In genomic region chr2:167071266-167071640, GRCm38 (mm10) we compare ENCODE assay signal across 8 mouse cellular contexts. TPM values are rescaled to one million over a fixed set of nuclear protein-coding genes. Genes with fewer than 3 reads are reported as not detected.
DNase-seq lines count a peak whose midpoint lies in the region; ATAC-seq and TF ChIP-seq lines count a peak whose summit lies in the region.

No protein-coding gene starts in this region.

- WGBS in embryonic facial prominence, embryonic 12.5 days, result 21% methylated on average over 12 of the region's 12 CpGs
- 21% methylated on average over 12 of the region's 12 CpGs for WGBS in hindbrain, postnatal 0 days

- intact Hi-C loops in left cerebral cortex, adult 2 months (cut with DNase I), result loop anchor here (5.0 kb wide), 2 partner anchors 36 to 351 kb away; partner anchors contain the start of gene Slc9a8
- intact Hi-C loops in left cerebral cortex, postnatal 25 days (cut with DNase I), result loop anchor here (5.0 kb wide), 3 partner anchors 131 to 346 kb away; no protein-coding TSS in a partner anchor

- no peaks in the 10 kb centered on the region for H3K79me2 ChIP-seq in myocyte (ENCODE audit: control insufficient read depth, insufficient read depth)

- no peak for DNase-seq in left cerebral cortex, adult 2 months (ENCODE audit: extremely low spot score in 1 of 2, low spot score in 2 of 2)
- no peak for DNase-seq in left cerebral cortex, adult 9 months (ENCODE audit: low spot score in 2 of 2)
- no peak for DNase-seq in hindbrain, postnatal 0 days (ENCODE audit: low spot score)
- no peak for DNase-seq in left cerebral cortex, postnatal 25 days (ENCODE audit: low spot score in 2 of 2)
- DNase-seq in cerebellum, postnatal 25 days, result no peak
- no peak for DNase-seq in kidney, adult 9 months

- peaks cover 3% of the 10 kb centered on the region; the same call in 1 of the 2 replicates for H3K36me3 ChIP-seq in embryonic facial prominence, embryonic 12.5 days
- no peaks in the 10 kb centered on the region for H3K36me3 ChIP-seq in hindbrain, postnatal 0 days (ENCODE audit: insufficient read depth, low read length)
- peaks cover 10% of the 10 kb centered on the region for H3K36me3 ChIP-seq in myocyte (ENCODE audit: control insufficient read depth, insufficient read depth)

- no peak for TF ChIP-seq CTCF in left cerebral cortex, adult 2 months (IDR thresholded peaks at IDR 0.05)
- no peak for TF ChIP-seq CTCF in hindbrain, postnatal 0 days (IDR thresholded peaks at IDR 0.05; ENCODE audit: low read depth)

- H3ac ChIP-seq in myocyte (ENCODE audit: control insufficient read depth, insufficient read length), result no peak overlapping the region

- peak overlapping the region; percentile 91 for H3K27ac ChIP-seq in left cerebral cortex, adult 2 months
- H3K27ac ChIP-seq in embryonic facial prominence, embryonic 12.5 days, result peak overlapping the region; percentile 42; the same call in 1 of the 2 replicates
- H3K27ac ChIP-seq in hindbrain, postnatal 0 days, result peak overlapping the region; percentile 78

- no peak for TF ChIP-seq POLR2A in myocyte (IDR thresholded peaks at IDR 0.05; ENCODE audit: insufficient read length, low read depth)

- no peaks in the 10 kb centered on the region for H3K27me3 ChIP-seq in embryonic facial prominence, embryonic 12.5 days
- H3K27me3 ChIP-seq in hindbrain, postnatal 0 days (ENCODE audit: insufficient read depth, low read length), result no peaks in the 10 kb centered on the region
- H3K27me3 ChIP-seq in myocyte (ENCODE audit: control insufficient read depth, insufficient read depth, insufficient read length), result no peaks in the 10 kb centered on the region

- no peak for ATAC-seq in embryonic facial prominence, embryonic 12.5 days (ENCODE audit: insufficient number of reproducible peaks, insufficient read depth, low FRiP score, low TSS enrichment)
- peak; percentile 9 for ATAC-seq in hindbrain, postnatal 0 days

- peak overlapping the region; percentile 55 for H3K4me2 ChIP-seq in embryonic facial prominence, embryonic 12.5 days (replicated peaks)
- H3K4me2 ChIP-seq in hindbrain, postnatal 0 days (ENCODE audit: low read depth, low read length), result peak overlapping the region; percentile 71
- H3K4me2 ChIP-seq in myocyte (ENCODE audit: low read depth), result peak overlapping the region; percentile 78

- peak overlapping the region; percentile 40 for H3K9ac ChIP-seq in embryonic facial prominence, embryonic 12.5 days
- peak overlapping the region; percentile 54 for H3K9ac ChIP-seq in hindbrain, postnatal 0 days (replicated peaks; ENCODE audit: low read length)

- H3K9me3 ChIP-seq in embryonic facial prominence, embryonic 12.5 days, result no peaks in the 10 kb centered on the region
- no peaks in the 10 kb centered on the region for H3K9me3 ChIP-seq in hindbrain, postnatal 0 days (ENCODE audit: low read length)

- no peaks in the 10 kb centered on the region for H3K4me1 ChIP-seq in embryonic facial prominence, embryonic 12.5 days
- H3K4me1 ChIP-seq in hindbrain, postnatal 0 days (ENCODE audit: insufficient read depth, low read length), result 0 out of 2 replicates have a peak, but pooled peaks cover 6% of the 10 kb centered on the region

- H3K4me3 ChIP-seq in left cerebral cortex, adult 2 months, result peak overlapping the region; percentile 53
- peak overlapping the region; percentile 43 for H3K4me3 ChIP-seq in embryonic facial prominence, embryonic 12.5 days
- peak overlapping the region; percentile 45 for H3K4me3 ChIP-seq in hindbrain, postnatal 0 days (ENCODE audit: low read length)
- peak overlapping the region; percentile 14 for H3K4me3 ChIP-seq in myocyte

TF ChIP-seq in myocyte, 11 proteins besides CTCF, POLR2A, EP300 and RAD21:
- TF ChIP-seq TCF3 (IDR thresholded peaks at IDR 0.05; ENCODE audit: insufficient read length, low read depth) (no peak), MYOD1 (IDR thresholded peaks at IDR 0.05; ENCODE audit: control insufficient read depth in 1 of 3, insufficient read length in 2 of 3, low read depth in 2 of 3) (no peak), CEBPB (IDR thresholded peaks at IDR 0.05; ENCODE audit: insufficient read depth, poor library complexity, severe bottlenecking) (no peak), USF1 (IDR thresholded peaks at IDR 0.05; ENCODE audit: low read depth) (no peak), REST (IDR thresholded peaks at IDR 0.05; ENCODE audit: insufficient read depth, insufficient read length) (no peak), E2F4 (IDR thresholded peaks at IDR 0.05; ENCODE audit: insufficient read depth) (no peak), MYOG (IDR thresholded peaks at IDR 0.05; ENCODE audit: control insufficient read depth in 1 of 3, insufficient read depth in 1 of 3, insufficient read length in 2 of 3, low read depth in 2 of 3) (no peak), TCF12 (IDR thresholded peaks at IDR 0.05; ENCODE audit: insufficient read depth, poor library complexity, severe bottlenecking) (no peak), MAX (IDR thresholded peaks at IDR 0.05; ENCODE audit: low read depth) (no peak), POLR2AphosphoS2 (IDR thresholded peaks at IDR 0.05; ENCODE audit: insufficient read length, low read depth) (no peak), SRF (IDR thresholded peaks at IDR 0.05; ENCODE audit: control insufficient read depth, insufficient read length, low read depth) (no peak)

RNA-seq across cellular contexts. Expression of gene Znfx1, which starts 8.4 kb away (rescaled TPM):
- 10 to 100 TPM; 76.7 to 80.7 TPM for total RNA-seq in left cerebral cortex, adult 2 months (2021)
- 7.2 and 7.6 TPM in 2 replicates for polyA plus RNA-seq in embryonic facial prominence, embryonic 12.5 days (2016; fragmentation: Nextera tagmentation; extraction: Ambion mirVana)
- 31.6 and 34.9 TPM in 2 replicates for total RNA-seq in hindbrain, postnatal 0 days (2014; rRNA removed)
- polyA plus RNA-seq in hindbrain, postnatal 0 days (2015; fragmentation: Nextera tagmentation; extraction: Ambion mirVana), result 4.9 and 5.8 TPM in 2 replicates
- polyA plus RNA-seq in myocyte (2012; fragmentation: generic; extraction: Trizol), result 23.3 TPM
- 10 to 100 TPM; 63.5 to 70.3 TPM for total RNA-seq in left cerebral cortex, postnatal 25 days (2021)

RNA-seq across cellular contexts. Expression of gene Ddx27, which starts 56.3 kb away (rescaled TPM):
- 10 to 100 TPM; 34.6 to 35.5 TPM for total RNA-seq in left cerebral cortex, adult 2 months (2021)
- 57.4 and 60.2 TPM in 2 replicates for polyA plus RNA-seq in embryonic facial prominence, embryonic 12.5 days (2016; fragmentation: Nextera tagmentation; extraction: Ambion mirVana)
- total RNA-seq in hindbrain, postnatal 0 days (2014; rRNA removed), result 27.5 and 29.4 TPM in 2 replicates
- polyA plus RNA-seq in hindbrain, postnatal 0 days (2015; fragmentation: Nextera tagmentation; extraction: Ambion mirVana), result 36.7 and 38.3 TPM in 2 replicates
- polyA plus RNA-seq in myocyte (2012; fragmentation: generic; extraction: Trizol), result 46.9 TPM
- total RNA-seq in left cerebral cortex, postnatal 25 days (2021), result 10 to 100 TPM; 27.7 to 28.6 TPM
